Comparison of ENCODE assay signal across 8 mouse cellular contexts in genomic region chr6:93757353-93758087, GRCm38 (mm10).
DNase-seq lines count a peak whose midpoint lies in the region; ATAC-seq and TF ChIP-seq lines count a peak whose summit lies in the region.

No protein-coding gene starts in this region.

- no peaks in the 10 kb centered on the region for H3K27me3 ChIP-seq in forebrain, embryonic 16.5 days (replicated peaks; ENCODE audit: control insufficient read depth, insufficient read depth, low read length)
- H3K27me3 ChIP-seq in liver, embryonic 14.5 days (ENCODE audit: control insufficient read depth, insufficient read depth, low read length), result no peaks in the 10 kb centered on the region
- no peaks in the 10 kb centered on the region for H3K27me3 ChIP-seq in neural tube, embryonic 15.5 days (replicated peaks)

- no peaks in the 10 kb centered on the region; the same call in 1 of the 2 replicates for H3K36me3 ChIP-seq in ES-E14 (ENCODE audit: control insufficient read depth, insufficient read depth, low read length, poor library complexity, severe bottlenecking)
- H3K36me3 ChIP-seq in forebrain, embryonic 16.5 days (ENCODE audit: control insufficient read depth, insufficient read depth), result 0 out of 2 replicates have a peak, but pooled peaks cover 3% of the 10 kb centered on the region
- no peaks in the 10 kb centered on the region for H3K36me3 ChIP-seq in liver, embryonic 14.5 days (replicated peaks; ENCODE audit: control insufficient read depth, insufficient read depth, low read depth)
- H3K36me3 ChIP-seq in neural tube, embryonic 15.5 days, result peaks cover 19% of the 10 kb centered on the region

- WGBS in forebrain, embryonic 16.5 days, result 33% methylated on average over 11 of the region's 11 CpGs
- WGBS in large intestine, adult 2 months, result 38% methylated on average over 11 of the region's 11 CpGs
- 17% methylated on average over 11 of the region's 11 CpGs for WGBS in liver, embryonic 14.5 days (ENCODE audit: insufficient replicate concordance)
- 25% methylated on average over 11 of the region's 11 CpGs for whole genome bisulfite sequencing in neural tube, embryonic 15.5 days

- intact Hi-C loops in heart, postnatal 14 days (cut with DNase I), result loop anchor here (2.0 to 10.0 kb wide), 4 partner anchors 227 to 707 kb away; no protein-coding TSS in a partner anchor

- no peak for TF ChIP-seq EP300 in liver, embryonic 14.5 days (IDR thresholded peaks at IDR 0.05; ENCODE audit: low read depth)

- no peak overlapping the region for H3K27ac ChIP-seq in ES-E14 (ENCODE audit: insufficient read depth, low read depth, low read length, poor library complexity, severe bottlenecking)
- H3K27ac ChIP-seq in forebrain, embryonic 16.5 days (ENCODE audit: low read length), result no peak overlapping the region; the same call in 1 of the 2 replicates
- no peak overlapping the region for H3K27ac ChIP-seq in liver, embryonic 14.5 days
- H3K27ac ChIP-seq in neural tube, embryonic 15.5 days (replicated peaks), result peak overlapping the region; percentile 70

- DNase-seq in ES-E14 (ENCODE audit: low read depth, low spot score), result peak; percentile 75
- DNase-seq in cerebellum, adult 11-12 months, result peak; percentile 67
- DNase-seq in heart, postnatal 14 days, result peak; percentile 78 to 83
- peak; percentile 13 for DNase-seq in large intestine, adult 2 months (ENCODE audit: low read depth, low spot score)
- peak; percentile 7 to 24 (median 9) for DNase-seq in liver, embryonic 14.5 days (ENCODE audit: low read depth in 3 of 3, low spot score in 3 of 3)
- peak; percentile 49 for DNase-seq in thymus, postnatal 14 days

- H3K9me3 ChIP-seq in ES-E14 (ENCODE audit: control insufficient read depth, insufficient read depth, low read depth, low read length), result no peaks in the 10 kb centered on the region
- H3K9me3 ChIP-seq in forebrain, embryonic 16.5 days (ENCODE audit: control insufficient read depth, low read length), result no peaks in the 10 kb centered on the region
- no peaks in the 10 kb centered on the region for H3K9me3 ChIP-seq in liver, embryonic 14.5 days (ENCODE audit: control insufficient read depth, low read length)
- no peaks in the 10 kb centered on the region for H3K9me3 ChIP-seq in neural tube, embryonic 15.5 days (replicated peaks)

- H3K9ac ChIP-seq in ES-E14 (ENCODE audit: insufficient read depth, low read depth, low read length, poor library complexity, severe bottlenecking), result no peak overlapping the region
- H3K9ac ChIP-seq in forebrain, embryonic 16.5 days (replicated peaks; ENCODE audit: low read depth, low read length), result no peak overlapping the region
- H3K9ac ChIP-seq in liver, embryonic 14.5 days (replicated peaks), result no peak overlapping the region
- 0 out of 2 replicates have a peak overlapping the region, but pooled peaks have one; percentile 26 for H3K9ac ChIP-seq in neural tube, embryonic 15.5 days (replicated peaks)

- H3K4me2 ChIP-seq in forebrain, embryonic 16.5 days (ENCODE audit: low read length), result no peak overlapping the region
- no peak overlapping the region for H3K4me2 ChIP-seq in liver, embryonic 14.5 days (ENCODE audit: low read depth)
- H3K4me2 ChIP-seq in neural tube, embryonic 15.5 days, result no peak overlapping the region

- ATAC-seq in forebrain, embryonic 16.5 days, result peak; percentile 96
- peak; percentile 45; the same call in 1 of the 2 replicates for ATAC-seq in liver, embryonic 14.5 days (ENCODE audit: insufficient read depth)
- ATAC-seq in neural tube, embryonic 15.5 days (ENCODE audit: low FRiP score), result peak; percentile 94

- in situ Hi-C loops in ES-E14 (cut with MboI; ENCODE audit: low sequenced_read_pairs in 2 of 2, unreplicated experiment in 2 of 2), result no loop called here

- TF ChIP-seq CTCF in liver, embryonic 14.5 days (IDR thresholded peaks at IDR 0.05; ENCODE audit: low read depth), result peak; percentile 74

- H3K4me1 ChIP-seq in ES-E14 (ENCODE audit: control insufficient read depth in 2 of 2, insufficient read depth in 2 of 2, low read length in 2 of 2, poor library complexity in 1 of 2), result 0 out of 4 replicates have a peak, but pooled peaks cover 1 to 2% of the 10 kb centered on the region in 2 experiments
- peaks cover 3% of the 10 kb centered on the region; the same call in 1 of the 2 replicates for H3K4me1 ChIP-seq in forebrain, embryonic 16.5 days (replicated peaks; ENCODE audit: control insufficient read depth, insufficient read depth, low read length)
- 0 out of 4 replicates have a peak, but pooled peaks cover 0 to 1% of the 10 kb centered on the region in 2 experiments for H3K4me1 ChIP-seq in liver, embryonic 14.5 days (replicated peaks; ENCODE audit: control insufficient read depth in 2 of 2, insufficient read depth in 2 of 2, low read length in 1 of 2)
- peaks cover 10% of the 10 kb centered on the region for H3K4me1 ChIP-seq in neural tube, embryonic 15.5 days

- H3K4me3 ChIP-seq in ES-E14 (ENCODE audit: insufficient read depth in 1 of 2, low read depth in 1 of 2, low read length in 2 of 2, poor library complexity in 1 of 2, severe bottlenecking in 1 of 2), result no peak overlapping the region
- H3K4me3 ChIP-seq in forebrain, embryonic 16.5 days (replicated peaks; ENCODE audit: low read length), result no peak overlapping the region
- no peak overlapping the region for H3K4me3 ChIP-seq in liver, embryonic 14.5 days (ENCODE audit: insufficient read depth in 1 of 2, low read depth in 2 of 2, low read length in 2 of 2)
- H3K4me3 ChIP-seq in neural tube, embryonic 15.5 days (replicated peaks), result no peak overlapping the region

TF ChIP-seq in ES-E14, 5 proteins besides CTCF, POLR2A, EP300 and RAD21:
- TF ChIP-seq HCFC1 (IDR thresholded peaks at IDR 0.05; ENCODE audit: borderline replicate concordance, insufficient read depth, low read length) (no peak), ZNF384 (IDR thresholded peaks at IDR 0.05; ENCODE audit: low read depth, low read length) (no peak; the same call in 1 of the 2 replicates), ZC3H11A (IDR thresholded peaks at IDR 0.05; ENCODE audit: borderline replicate concordance, low read depth, low read length) (peak; percentile 95)

Comparison
In these comparisons a context has a peak if more than half of its experiments do, and no peak if none do; other contexts are left out.
1. DNase-seq: peak in every context shown above with its lines; median percentile 80 in heart, postnatal 14 days; 75 in ES-E14; 67 in cerebellum, adult 11-12 months; 49 in thymus, postnatal 14 days; 13 in large intestine, adult 2 months; 9 in liver, embryonic 14.5 days.
2. ATAC-seq: peak in every context shown above with its lines; median percentile 96 in forebrain, embryonic 16.5 days; 94 in neural tube, embryonic 15.5 days; 45 in liver, embryonic 14.5 days.